In the genomic region with DNA sequence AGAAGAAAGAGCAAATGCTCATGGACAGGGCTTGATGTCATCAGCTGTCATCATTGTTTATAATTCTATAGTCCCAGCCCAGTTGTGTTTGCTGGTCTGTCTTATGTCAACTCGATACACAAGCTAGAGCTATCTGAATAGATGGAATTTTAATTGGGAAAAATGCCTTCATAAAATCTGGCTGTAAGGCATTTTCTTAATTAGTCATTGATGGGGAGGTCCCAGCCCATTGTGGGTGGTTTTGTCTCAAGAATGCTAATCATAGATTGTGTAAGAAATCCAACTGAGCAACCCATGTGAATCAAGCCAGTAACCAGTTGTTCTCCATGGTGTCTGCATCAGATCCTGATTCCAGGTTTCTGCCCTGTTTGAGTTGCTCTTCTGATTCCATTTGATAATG, we compare ENCODE assay signal across 18 mouse cellular contexts.
"Had no signal": no experiment of that assay in that cellular context is flagged by ENCODE, and none has a peak within 500 bp of the region (broad histone marks: within the 10 kb centered on the region; RNA-seq: fewer than 3 reads in every experiment).

No protein-coding gene starts in this region.

- H3K4me3 ChIP-seq: midbrain, embryonic 10.5 days; midbrain, embryonic 12.5 days; myocyte; neural tube, embryonic 13.5 days; neural tube, embryonic 15.5 days had no signal

- H3K27ac ChIP-seq: liver, embryonic 14.5 days; midbrain, embryonic 10.5 days; midbrain, embryonic 12.5 days; neural tube, embryonic 13.5 days; neural tube, embryonic 15.5 days had no signal

- H3K9ac ChIP-seq: liver, embryonic 14.5 days; lung, embryonic 14.5 days; midbrain, embryonic 12.5 days; neural tube, embryonic 13.5 days; neural tube, embryonic 15.5 days had no signal

- H3K36me3 ChIP-seq: midbrain, embryonic 10.5 days; midbrain, embryonic 12.5 days; neural tube, embryonic 13.5 days; neural tube, embryonic 15.5 days had no signal

- DNase-seq: lung, adult 18-20 months; lung, embryonic 14.5 days; lung, postnatal 10 days; lung, postnatal 4 days; midbrain, embryonic 14.5 days; right cerebral cortex, adult 18-20 months; right cerebral cortex, postnatal 25 days; right cerebral cortex, postnatal 4 days; spleen, adult 18-20 months; thymus, adult 2 months; thymus, postnatal 36 days had no signal

- H3K27me3 ChIP-seq: midbrain, embryonic 12.5 days; neural tube, embryonic 13.5 days; neural tube, embryonic 15.5 days had no signal

- H3K4me1 ChIP-seq: midbrain, embryonic 10.5 days; midbrain, embryonic 12.5 days; neural tube, embryonic 13.5 days; neural tube, embryonic 15.5 days had no signal

- H3K9me3 ChIP-seq: midbrain, embryonic 10.5 days; midbrain, embryonic 12.5 days; neural tube, embryonic 13.5 days had no signal

- ATAC-seq: midbrain, embryonic 16.5 days had no signal

- H3K4me2 ChIP-seq: lung, embryonic 14.5 days; midbrain, embryonic 12.5 days; neural tube, embryonic 13.5 days; neural tube, embryonic 15.5 days had no signal
